Mouse (Mus musculus) limb, embryonic 15.5 days (tissue): Measurements from ENCODE around the gene App. TPM values are rescaled to one million over a fixed set of nuclear protein-coding genes. Genes with fewer than 3 reads are reported as not detected.
A peak's percentile ranks its signal among the peaks of the same experiment; 100 is the strongest.

Source experiments
- ATAC-seq: fragments of 200-750 bp; cut with Nextera tagmentation; 2 replicates; pipeline ENCODE4 v1.8.0; 2017; ENCODE audit warnings: low read depth, moderate TSS enrichment; ENCODE audit not compliant: insufficient number of reproducible peaks, low FRiP score, low TSS enrichment
- H3K27ac ChIP-seq: fragments of 300-500 bp; sonication (generic); 2 replicates; pipeline ENCODE4 v1.5.1; 2015; ENCODE audit warnings: moderate library complexity, mild to moderate bottlenecking, inconsistent platforms
- H3K27me3 ChIP-seq: fragments of 300-500 bp; sonication (generic); 2 replicates; pipeline ENCODE4 v1.6.1; 2015; ENCODE audit warnings: inconsistent platforms
- H3K36me3 ChIP-seq: fragments of 300-500 bp; sonication (generic); 2 replicates; pipeline ENCODE4 v1.6.1; 2015; ENCODE audit warnings: inconsistent platforms
- H3K4me1 ChIP-seq: fragments of 300-500 bp; sonication (generic); 2 replicates; pipeline ENCODE4 v1.6.1; 2015; ENCODE audit warnings: inconsistent platforms
- H3K4me2 ChIP-seq: fragments of 300-500 bp; sonication (generic); 2 replicates; pipeline ENCODE4 v1.6.1; 2015; ENCODE audit warnings: mild to moderate bottlenecking, inconsistent platforms
- H3K4me3 ChIP-seq: fragments of 300-500 bp; sonication (generic); 2 replicates; pipeline ENCODE4 v1.5.1; 2015; ENCODE audit warnings: mild to moderate bottlenecking, inconsistent platforms
- H3K9ac ChIP-seq: fragments of 300-500 bp; sonication (generic); 2 replicates; pipeline ENCODE4 v1.6.1; 2015; ENCODE audit warnings: inconsistent platforms
- H3K9me3 ChIP-seq: fragments of 300-500 bp; sonication (generic); 2 replicates; pipeline ENCODE4 v1.6.1; 2016; ENCODE audit warnings: inconsistent platforms
- WGBS: fragments of 180-500 bp; shearing (Covaris S2); methylation state at CpG from one replicate; pipeline ENCODE4 v1.1.7; 2015; 5-methylcytosine and 5-hydroxymethylcytosine counted together
- polyA plus RNA-seq: library from polyadenylated mRNA; unstranded; fragments of >200 nt; fragmentation: Nextera tagmentation; extraction: Ambion mirVana; gene quantifications from 2 replicates; pipeline ENCODE4 v1.2.1, GENCODE M21; 2015

App gene
- polyA plus RNA-seq, 1 experiment from 2014 or later, result 231 TPM

DNA sequence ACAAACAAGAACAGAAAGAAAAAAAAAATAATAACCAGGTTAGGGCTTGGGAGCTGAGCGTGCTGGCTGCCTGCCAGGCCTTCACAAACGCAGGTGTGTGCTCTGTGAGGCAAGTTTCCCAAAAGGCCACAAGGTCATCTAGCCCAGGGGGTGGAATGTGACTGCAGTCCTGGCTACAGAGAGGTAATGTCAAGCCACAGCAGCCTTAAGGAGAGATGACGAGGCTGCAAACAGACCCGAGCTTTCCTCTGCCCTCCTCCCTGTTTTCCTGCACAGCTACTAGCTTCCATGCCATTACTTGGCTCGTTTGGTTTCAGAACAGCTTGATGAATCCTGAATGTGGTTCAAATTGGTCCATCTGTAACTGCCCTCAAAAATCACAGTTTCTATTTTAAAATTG lies 4.7 kb downstream of the App start:
- H3K9me3 ChIP-seq, result no peaks in the 10 kb centered on the region
- peaks cover 3% of the 10 kb centered on the region; the same call in 1 of the 2 replicates for H3K36me3 ChIP-seq
- WGBS, result 27% methylated on average over 5 of the region's 5 CpGs
- H3K27ac ChIP-seq, result no peak overlapping the region
- H3K4me3 ChIP-seq, result no peak overlapping the region
- no peak overlapping the region for H3K9ac ChIP-seq
- H3K27me3 ChIP-seq, result no peaks in the 10 kb centered on the region
- ATAC-seq, result no peak
- H3K4me2 ChIP-seq, result no peak overlapping the region
- H3K4me1 ChIP-seq, result peaks cover 19% of the 10 kb centered on the region

DNA sequence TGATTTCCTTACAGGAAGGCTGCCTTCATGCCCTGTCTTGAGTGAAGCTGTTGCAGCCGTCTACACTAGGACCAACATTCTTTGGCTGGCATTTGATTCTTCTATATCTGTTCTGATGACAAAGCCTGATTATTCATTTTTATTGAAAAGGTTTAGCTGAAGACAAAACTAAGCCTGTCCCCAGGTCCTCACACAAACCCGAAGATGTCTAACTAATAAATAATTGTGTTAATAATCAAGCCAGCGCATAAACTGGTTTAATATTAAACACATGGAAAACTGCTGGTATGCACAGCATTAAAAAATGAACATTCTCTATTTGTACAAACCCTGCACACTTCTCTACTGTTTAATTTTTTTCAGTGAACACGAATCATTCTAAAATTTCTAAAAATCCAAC lies 7.4 kb downstream of the App start:
- Histone ChIP-seq H3K4me1 (peaks cover 15% of the 10 kb centered on the region), H3K4me3 (no peak overlapping the region), H3K27me3 (no peaks in the 10 kb centered on the region), H3K9me3 (no peaks in the 10 kb centered on the region), H3K4me2 (no peak overlapping the region), H3K9ac (no peak overlapping the region), H3K36me3 (peaks cover 3% of the 10 kb centered on the region; the same call in 1 of the 2 replicates), H3K27ac (no peak overlapping the region)
- WGBS, result 56% methylated on average over 4 of the region's 4 CpGs
- ATAC-seq, result no peak

DNA sequence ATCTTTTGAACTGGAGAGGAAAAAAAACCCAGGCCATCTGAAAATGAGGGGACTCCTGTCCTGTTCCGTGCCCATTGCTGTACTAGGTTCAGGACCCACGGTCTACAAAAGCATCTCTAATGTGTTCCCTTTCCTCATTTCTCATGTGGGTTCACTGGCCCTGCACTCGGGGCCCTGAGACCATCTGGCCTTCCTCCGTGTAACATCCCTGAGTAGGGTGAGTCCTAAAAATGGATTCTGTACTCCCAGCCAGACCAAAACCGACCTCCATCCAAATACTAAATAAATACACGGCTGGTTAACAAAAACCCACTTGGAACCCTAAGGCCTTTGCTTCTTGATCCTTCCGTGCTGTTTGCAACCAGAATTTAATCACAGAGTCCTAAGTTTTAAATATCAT lies 7.9 kb downstream of the App start:
- no peak for ATAC-seq
- no peaks in the 10 kb centered on the region for H3K27me3 ChIP-seq
- WGBS, result 54% methylated on average over 7 of the region's 7 CpGs
- H3K27ac ChIP-seq, result no peak overlapping the region
- peaks cover 3% of the 10 kb centered on the region; the same call in 1 of the 2 replicates for H3K36me3 ChIP-seq
- no peak overlapping the region for H3K9ac ChIP-seq
- H3K4me1 ChIP-seq, result peaks cover 10% of the 10 kb centered on the region
- H3K9me3 ChIP-seq, result no peaks in the 10 kb centered on the region
- H3K4me2 ChIP-seq, result no peak overlapping the region
- no peak overlapping the region for H3K4me3 ChIP-seq

DNA sequence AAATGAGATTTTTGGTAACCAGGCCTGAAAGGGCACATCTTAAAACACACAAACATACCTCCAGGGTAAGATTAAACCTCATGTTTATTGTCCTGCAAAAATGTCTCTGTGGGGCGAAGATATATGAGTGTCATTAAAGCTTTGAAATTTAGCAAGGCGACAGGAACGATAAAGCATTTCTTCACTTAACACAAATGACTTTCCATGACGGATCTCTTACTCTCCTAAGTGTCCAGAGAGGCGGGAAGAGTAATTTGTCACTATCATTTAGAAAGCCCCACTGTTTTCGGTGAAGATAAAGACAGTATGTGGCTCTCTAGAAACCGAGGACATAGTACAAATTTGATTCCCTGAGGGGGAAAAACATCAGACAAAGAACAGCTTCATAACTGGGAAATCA lies 8.4 kb downstream of the App start:
- ATAC-seq, result no peak
- H3K4me3 ChIP-seq, result no peak overlapping the region
- H3K27ac ChIP-seq, result no peak overlapping the region
- no peaks in the 10 kb centered on the region for H3K27me3 ChIP-seq
- no peak overlapping the region for H3K9ac ChIP-seq
- no peak overlapping the region for H3K4me2 ChIP-seq
- no peaks in the 10 kb centered on the region for H3K9me3 ChIP-seq
- WGBS, result 38% methylated on average over 7 of the region's 7 CpGs
- peaks cover 10% of the 10 kb centered on the region; the same call in 1 of the 2 replicates for H3K4me1 ChIP-seq
- H3K36me3 ChIP-seq, result peaks cover 3% of the 10 kb centered on the region; the same call in 1 of the 2 replicates

DNA sequence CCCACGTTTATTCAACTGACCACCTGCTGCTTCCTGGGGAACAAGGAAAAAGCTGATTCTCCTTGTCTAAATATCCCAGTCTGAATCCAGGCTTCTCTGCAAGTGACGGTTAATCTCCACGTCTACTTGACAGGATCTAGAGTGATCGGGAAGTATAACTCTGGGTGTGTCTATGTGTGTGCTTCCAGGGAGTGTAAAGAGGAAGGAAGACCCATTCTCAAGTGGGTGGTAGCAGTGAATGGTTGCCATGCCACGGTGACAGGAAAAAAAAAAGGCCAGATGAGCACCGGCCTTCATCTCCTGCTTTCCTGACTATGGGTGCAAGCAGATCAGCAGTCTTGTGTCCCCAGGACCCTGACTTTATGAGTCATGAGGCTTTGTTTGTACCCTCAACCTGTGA lies 10.8 kb downstream of the App start:
- peaks cover 6% of the 10 kb centered on the region; the same call in 1 of the 2 replicates for H3K4me1 ChIP-seq
- no peaks in the 10 kb centered on the region for H3K9me3 ChIP-seq
- H3K4me2 ChIP-seq, result no peak overlapping the region
- WGBS, result 83% methylated on average over 6 of the region's 6 CpGs
- ATAC-seq, result no peak
- H3K27me3 ChIP-seq, result no peaks in the 10 kb centered on the region
- H3K9ac ChIP-seq, result no peak overlapping the region
- no peak overlapping the region for H3K4me3 ChIP-seq
- H3K36me3 ChIP-seq, result no peaks in the 10 kb centered on the region
- H3K27ac ChIP-seq, result no peak overlapping the region

DNA sequence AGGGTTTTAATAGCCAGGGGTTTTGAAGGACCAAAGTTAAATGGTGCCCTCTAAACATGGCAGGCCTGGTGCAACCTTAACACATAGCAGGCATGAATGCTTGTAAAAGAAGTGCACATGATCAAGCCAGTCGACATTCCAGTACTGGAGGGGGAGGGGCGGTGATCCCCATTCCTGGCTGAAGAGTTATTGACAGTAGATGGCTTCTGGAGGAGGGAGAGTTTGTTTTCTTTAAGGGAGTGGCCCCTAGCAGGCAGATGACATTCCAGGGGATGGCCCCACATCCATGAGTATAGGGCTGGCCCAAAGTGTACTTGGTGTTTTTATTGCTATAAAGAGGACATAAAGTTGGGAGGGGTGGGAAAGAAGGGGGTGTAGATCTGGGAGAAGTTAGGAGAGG lies 13.4 kb downstream of the App start:
- H3K9me3 ChIP-seq, result no peaks in the 10 kb centered on the region
- no peaks in the 10 kb centered on the region for H3K27me3 ChIP-seq
- H3K4me2 ChIP-seq, result no peak overlapping the region
- no peak for ATAC-seq
- H3K36me3 ChIP-seq, result no peaks in the 10 kb centered on the region
- no peak overlapping the region for H3K9ac ChIP-seq
- H3K4me3 ChIP-seq, result no peak overlapping the region
- H3K27ac ChIP-seq, result no peak overlapping the region
- peaks cover 23% of the 10 kb centered on the region; the same call in 1 of the 2 replicates for H3K4me1 ChIP-seq
- 50% methylated on average over 2 of the region's 2 CpGs for WGBS

DNA sequence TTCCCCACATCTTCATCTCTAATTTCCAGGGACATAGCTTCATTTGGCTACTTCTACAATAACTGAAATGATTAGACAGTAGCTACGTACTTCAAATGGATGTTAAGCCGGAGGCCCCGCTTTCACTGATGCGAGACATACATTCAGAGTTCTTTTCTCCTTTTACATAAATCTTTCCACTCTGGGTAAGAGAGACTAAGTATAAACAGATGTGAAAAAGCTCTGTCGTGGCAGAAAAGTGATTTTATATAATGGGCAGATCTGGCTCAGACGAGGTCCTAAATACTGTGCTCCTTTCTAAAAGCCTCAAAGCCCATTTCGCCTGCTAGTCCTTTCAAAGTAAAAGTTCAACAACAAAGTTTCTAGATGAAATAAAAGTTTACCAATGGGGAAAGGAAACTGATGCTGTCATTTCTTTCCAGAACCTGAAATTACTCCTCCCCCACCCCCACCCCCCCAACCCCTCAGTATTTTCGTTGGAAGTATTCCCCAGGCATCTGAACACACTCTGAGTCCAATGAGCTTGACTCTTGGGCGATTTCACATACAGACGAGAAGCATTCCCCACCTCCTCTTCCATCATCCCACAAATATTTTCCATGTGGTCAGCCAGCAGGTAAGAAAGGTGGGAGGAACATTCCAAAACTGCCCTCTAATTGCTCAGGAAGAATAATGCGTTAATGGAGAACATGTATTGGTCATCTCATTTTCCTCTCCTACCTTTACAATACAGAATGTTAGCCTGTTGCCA lies 15.6 kb downstream of the App start:
- WGBS, result 21% methylated on average over 11 of the region's 11 CpGs
- H3K9me3 ChIP-seq, result no peaks in the 10 kb centered on the region
- peaks cover 25% of the 10 kb centered on the region; the same call in 1 of the 2 replicates for H3K4me1 ChIP-seq
- H3K4me2 ChIP-seq, result no peak overlapping the region
- no peaks in the 10 kb centered on the region for H3K36me3 ChIP-seq
- peak overlapping the region; percentile 85 for H3K27ac ChIP-seq
- H3K9ac ChIP-seq, result no peak overlapping the region
- ATAC-seq, result peak; percentile 75; the same call in 1 of the 2 replicates
- no peaks in the 10 kb centered on the region for H3K27me3 ChIP-seq
- H3K4me3 ChIP-seq, result no peak overlapping the region

DNA sequence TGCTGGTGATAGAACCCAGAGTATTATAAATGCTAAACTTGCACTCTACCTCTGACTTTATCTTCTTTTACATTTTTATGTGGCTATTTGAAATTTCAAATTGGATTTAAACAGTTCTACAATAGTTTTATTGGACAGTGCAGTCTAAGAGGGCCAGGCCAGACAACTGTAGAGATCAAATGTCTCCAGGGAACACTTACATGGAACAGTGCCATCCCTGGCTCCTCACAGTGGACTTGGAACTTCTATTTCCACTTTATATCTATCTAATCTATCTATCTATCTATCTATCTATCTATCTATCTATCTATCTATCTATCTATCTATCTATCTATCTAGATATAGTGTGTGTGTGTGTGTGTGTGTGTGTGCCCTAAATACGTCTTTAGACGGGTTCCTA lies 16.4 kb downstream of the App start:
- H3K27ac ChIP-seq, result peak overlapping the region; percentile 85
- no peaks in the 10 kb centered on the region for H3K9me3 ChIP-seq
- H3K36me3 ChIP-seq, result no peaks in the 10 kb centered on the region
- H3K4me3 ChIP-seq, result no peak overlapping the region
- WGBS, result 61% methylated on average over 2 of the region's 2 CpGs
- no peaks in the 10 kb centered on the region for H3K27me3 ChIP-seq
- peaks cover 30% of the 10 kb centered on the region; the same call in 1 of the 2 replicates for H3K4me1 ChIP-seq
- H3K9ac ChIP-seq, result no peak overlapping the region
- ATAC-seq, result no peak
- no peak overlapping the region for H3K4me2 ChIP-seq

DNA sequence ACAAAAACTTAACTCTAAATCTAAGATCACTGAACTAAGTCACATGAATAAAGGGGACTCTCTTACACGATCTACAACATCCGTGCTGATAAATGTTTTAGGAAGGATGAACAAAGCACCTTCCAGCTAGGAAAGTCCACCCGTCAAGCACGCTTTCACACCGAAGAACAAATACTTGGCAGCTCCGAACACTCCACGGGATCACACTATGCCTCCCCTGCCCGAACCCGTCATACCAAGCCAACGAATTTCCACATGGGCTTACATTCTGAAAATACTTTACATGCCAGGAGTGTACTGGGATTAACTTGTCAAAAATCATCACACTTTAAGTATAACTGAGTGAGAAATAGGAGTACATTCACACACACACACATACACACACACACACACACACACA lies 17.7 kb downstream of the App start:
- WGBS, result 59% methylated on average over 10 of the region's 10 CpGs

DNA sequence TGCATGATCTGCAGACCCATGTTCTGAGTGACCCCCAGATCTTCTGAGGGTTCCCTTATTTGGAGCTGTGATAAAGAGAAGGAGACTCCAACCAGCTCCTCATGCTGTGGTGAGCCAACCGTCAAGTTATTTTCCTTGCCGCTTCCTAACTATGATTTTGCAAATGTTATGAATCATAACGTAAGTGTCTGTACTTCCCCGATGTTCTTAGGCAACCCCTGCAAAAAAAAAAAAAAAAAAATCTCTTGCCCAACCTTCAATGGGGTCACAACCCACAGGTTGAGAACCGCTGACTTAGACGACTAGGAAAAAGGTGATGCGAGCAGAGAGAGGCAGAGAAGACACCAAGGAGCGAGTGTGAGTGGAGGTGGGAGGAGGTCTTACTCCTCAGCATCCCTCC lies 21.1 kb downstream of the App start:
- Histone ChIP-seq H3K27ac (no peak overlapping the region), H3K9ac (no peak overlapping the region), H3K4me2 (no peak overlapping the region), H3K27me3 (no peaks in the 10 kb centered on the region), H3K4me1 (peaks cover 43% of the 10 kb centered on the region), H3K36me3 (no peaks in the 10 kb centered on the region), H3K9me3 (no peaks in the 10 kb centered on the region), H3K4me3 (no peak overlapping the region)
- WGBS, result 83% methylated on average over 8 of the region's 8 CpGs
- no peak for ATAC-seq

More for the DNA sequence above, 17.7 kb downstream of the App start:
- Histone ChIP-seq H3K27ac (0 out of 2 replicates have a peak overlapping the region, but pooled peaks have one; percentile 40), H3K4me1 (peaks cover 41% of the 10 kb centered on the region), H3K27me3 (no peaks in the 10 kb centered on the region), H3K4me3 (no peak overlapping the region), H3K9me3 (no peaks in the 10 kb centered on the region), H3K36me3 (no peaks in the 10 kb centered on the region), H3K9ac (no peak overlapping the region), H3K4me2 (no peak overlapping the region)
- no peak for ATAC-seq

DNA sequence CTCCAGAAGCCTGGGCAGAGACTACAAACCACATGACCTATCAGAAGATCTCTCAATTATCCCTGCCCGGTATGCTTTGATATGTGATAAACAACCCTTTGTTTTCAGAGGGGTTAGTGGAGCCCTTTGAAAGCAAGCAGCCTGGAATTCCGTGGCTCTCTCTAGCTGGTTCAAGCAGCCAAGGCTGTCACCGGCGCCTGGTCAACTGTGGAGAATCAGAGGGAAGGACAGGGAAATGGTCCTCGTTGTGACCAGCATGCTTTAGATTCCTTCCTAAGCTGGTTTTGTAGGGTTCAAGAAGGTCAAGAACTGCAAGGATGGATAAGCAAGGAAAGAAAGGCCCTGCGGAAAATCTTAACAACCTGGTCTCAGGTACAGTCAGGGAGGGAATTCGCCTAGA lies 21.9 kb downstream of the App start:
- no peak overlapping the region for H3K4me3 ChIP-seq
- H3K27ac ChIP-seq, result no peak overlapping the region
- no peak overlapping the region for H3K9ac ChIP-seq
- 40% methylated on average over 7 of the region's 7 CpGs for WGBS
- no peak for ATAC-seq
- no peaks in the 10 kb centered on the region for H3K9me3 ChIP-seq
- no peak overlapping the region for H3K4me2 ChIP-seq
- H3K4me1 ChIP-seq, result peaks cover 46% of the 10 kb centered on the region
- H3K27me3 ChIP-seq, result no peaks in the 10 kb centered on the region
- no peaks in the 10 kb centered on the region for H3K36me3 ChIP-seq

DNA sequence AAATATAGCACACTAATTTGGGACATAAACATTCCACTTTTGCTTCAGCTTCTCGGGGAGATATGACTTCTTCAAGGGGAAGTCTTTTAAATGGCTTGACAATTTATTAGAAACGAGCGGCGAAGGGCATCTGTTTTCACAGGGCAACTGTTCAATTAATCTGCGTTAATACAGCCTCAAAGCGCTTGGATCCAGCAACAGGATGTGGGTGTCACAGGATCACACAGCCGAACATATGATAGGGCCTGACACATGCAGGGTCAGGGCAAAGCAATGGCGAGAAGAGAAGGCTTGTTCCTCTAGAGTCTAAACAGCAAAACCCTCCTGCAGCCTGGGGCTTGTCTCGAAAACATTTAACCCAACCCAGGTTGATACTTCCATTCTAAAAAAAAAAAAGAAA lies 22.7 kb downstream of the App start:
- no peak overlapping the region for H3K4me3 ChIP-seq
- no peak overlapping the region for H3K27ac ChIP-seq
- H3K27me3 ChIP-seq, result no peaks in the 10 kb centered on the region
- H3K4me1 ChIP-seq, result peaks cover 40% of the 10 kb centered on the region
- H3K9ac ChIP-seq, result no peak overlapping the region
- H3K9me3 ChIP-seq, result no peaks in the 10 kb centered on the region
- H3K36me3 ChIP-seq, result no peaks in the 10 kb centered on the region
- ATAC-seq, result no peak
- WGBS, result 23% methylated on average over 9 of the region's 9 CpGs
- H3K4me2 ChIP-seq, result no peak overlapping the region
